Mouse (Mus musculus) MN1 (cell line): ENCODE measurements at regions not wholly inside any gene's neighbourhood (a gene's known extent, or its start where the extent isn't known, plus 50 kb on each side); places are given as distances from the start of the nearest gene placed in this dataset.

ENCODE experiments used
- DNase-seq: peaks from one replicate; pipeline ENCODE4 v3.0.0-alpha.2; 2016; ENCODE audit warnings: low spot score

GRCm38 (mm10) chr4:124321221-124321620 lies 289.4 kb downstream of the 3100002H09Rik start:
- no peak for DNase-seq

GRCm38 (mm10) chr4:124317042-124317441 lies 293.6 kb downstream of the 3100002H09Rik start:
- DNase-seq, result no peak

GRCm38 (mm10) chr4:124311657-124312056 lies 298.9 kb downstream of the 3100002H09Rik start:
- no peak for DNase-seq

GRCm38 (mm10) chr4:124310594-124310993 lies 300.0 kb downstream of the 3100002H09Rik start:
- no peak for DNase-seq

GRCm38 (mm10) chr4:124305871-124306555 lies 304.6 kb downstream of the 3100002H09Rik start:
- no peak for DNase-seq

- DNase-seq, result no peak
Observed at GRCm38 (mm10) chr4:124302950-124303349, 307.7 kb downstream of the 3100002H09Rik start.

GRCm38 (mm10) chr4:124298667-124299437 lies 311.8 kb downstream of the 3100002H09Rik start:
- DNase-seq, result no peak

- DNase-seq, result no peak
Observed at GRCm38 (mm10) chr4:124292254-124292653, 318.3 kb downstream of the 3100002H09Rik start.

- DNase-seq, result no peak
Observed at GRCm38 (mm10) chr4:124291767-124292166, 318.8 kb downstream of the 3100002H09Rik start.

- no peak for DNase-seq
Observed at GRCm38 (mm10) chr4:124287471-124287870, 323.1 kb downstream of the 3100002H09Rik start.

- no peak for DNase-seq
Observed at GRCm38 (mm10) chr4:124278681-124279080, 331.9 kb downstream of the 3100002H09Rik start.

- no peak for DNase-seq
Observed at GRCm38 (mm10) chr4:124277456-124278181, 333.0 kb downstream of the 3100002H09Rik start.

- no peak for DNase-seq
Observed at GRCm38 (mm10) chr4:124276741-124277455, 333.7 kb downstream of the 3100002H09Rik start.

- DNase-seq, result no peak
Observed at GRCm38 (mm10) chr4:124272002-124272401, 338.6 kb downstream of the 3100002H09Rik start.

GRCm38 (mm10) chr4:124268404-124268803 lies 342.2 kb downstream of the 3100002H09Rik start:
- no peak for DNase-seq

GRCm38 (mm10) chr4:124266573-124266972 lies 344.0 kb downstream of the 3100002H09Rik start:
- DNase-seq, result no peak

- no peak for DNase-seq
Observed at GRCm38 (mm10) chr4:124265527-124265926, 345.1 kb downstream of the 3100002H09Rik start.

- DNase-seq, result no peak
Observed at GRCm38 (mm10) chr4:124257006-124257405, 339.2 kb upstream of the 4930535I16Rik start.

GRCm38 (mm10) chr4:124256515-124256914 lies 338.7 kb upstream of the 4930535I16Rik start:
- no peak for DNase-seq

- no peak for DNase-seq
Observed at GRCm38 (mm10) chr4:124255183-124255543, 337.3 kb upstream of the 4930535I16Rik start.

GRCm38 (mm10) chr4:124254446-124255182 lies 336.8 kb upstream of the 4930535I16Rik start:
- DNase-seq, result no peak
